Mouse (Mus musculus) midbrain, embryonic 14.5 days (tissue): ENCODE data around the gene Iqcd. TPM values are rescaled to one million over a fixed set of nuclear protein-coding genes. Genes with fewer than 3 reads are reported as not detected.

Experiments
- ATAC-seq: fragments of 200-750 bp; cut with Nextera tagmentation; 2 replicates; pipeline ENCODE4 v1.8.0; 2017; ENCODE audit warnings: moderate number of reproducible peaks, moderate library complexity; ENCODE audit not compliant: low FRiP score, low TSS enrichment
- DNase-seq: peaks from one replicate; pipeline ENCODE4 v3.0.0-alpha.2; 2015
- H3K27ac ChIP-seq: fragments of 300-500 bp; sonication (generic); replicated peaks from 2 replicates; pipeline ENCODE4 v1.5.1; 2014; ENCODE audit warnings: mild to moderate bottlenecking, low read depth, low read length, moderate library complexity
- H3K27me3 ChIP-seq: fragments of 300-500 bp; sonication (generic); 2 replicates; pipeline ENCODE4 v1.6.1; 2014; ENCODE audit warnings: low read length, control low read depth, mixed read lengths; ENCODE audit not compliant: control insufficient read depth, insufficient read depth
- H3K36me3 ChIP-seq: fragments of 300-500 bp; sonication (generic); 2 replicates; pipeline ENCODE4 v1.6.1; 2014; ENCODE audit warnings: low read length, control low read depth; ENCODE audit not compliant: control insufficient read depth, insufficient read depth
- H3K4me1 ChIP-seq: fragments of 300-500 bp; sonication (generic); 2 replicates; pipeline ENCODE4 v1.6.1; 2014; ENCODE audit warnings: mild to moderate bottlenecking, antibody characterized with exemption, low read length, control low read depth; ENCODE audit not compliant: control insufficient read depth, insufficient read depth
- H3K4me2 ChIP-seq: fragments of 300-500 bp; sonication (generic); 2 replicates; pipeline ENCODE4 v1.6.1; 2014; ENCODE audit warnings: mild to moderate bottlenecking, low read length, moderate library complexity
- H3K4me3 ChIP-seq: fragments of 300-500 bp; sonication (generic); replicated peaks from 2 replicates; pipeline ENCODE4 v1.5.1; 2014; ENCODE audit warnings: low read depth, low read length
- H3K9ac ChIP-seq: fragments of 300-500 bp; sonication (generic); replicated peaks from 2 replicates; pipeline ENCODE4 v1.6.1; 2014; ENCODE audit warnings: mild to moderate bottlenecking, low read length, moderate library complexity
- H3K9me3 ChIP-seq: fragments of 300-500 bp; sonication (generic); 2 replicates; pipeline ENCODE4 v1.6.1; 2016; ENCODE audit warnings: low read length, control low read depth, mixed read lengths; ENCODE audit not compliant: control insufficient read depth
- WGBS: fragments of 180-500 bp; shearing (Covaris S2); extraction: QIAGEN DNeasy Blood & Tissue Kit; methylation state at CpG from one replicate; pipeline ENCODE4 v1.1.7; 2014; 5-methylcytosine and 5-hydroxymethylcytosine counted together
- polyA plus RNA-seq: library from polyadenylated mRNA; unstranded; fragments of >200 nt; fragmentation: Nextera tagmentation; extraction: Ambion mirVana; gene quantifications from 2 replicates; pipeline ENCODE4 v1.2.1, GENCODE M21; 2014

Iqcd gene
- polyA plus RNA-seq, 1 experiment from 2014 or later: 1.7 TPM

GRCm38 (mm10) chr5:120622198-120622851, 33.5 kb downstream of the Iqcd start:
- Histone ChIP-seq H3K4me1 (no peaks in the 10 kb centered on the region), H3K4me2 (no peak overlapping the region), H3K9ac (no peak overlapping the region), H3K27me3 (no peaks in the 10 kb centered on the region), H3K9me3 (no peaks in the 10 kb centered on the region), H3K27ac (no peak overlapping the region), H3K4me3 (no peak overlapping the region), H3K36me3 (peaks cover 90% of the 10 kb centered on the region)
- DNase-seq (peak; percentile 35), ATAC-seq (no peak)
- 76% methylated on average over 5 of the region's 5 CpGs for WGBS

GRCm38 (mm10) chr5:120624427-120624826, 35.6 kb downstream of the Iqcd start:
- H3K36me3 ChIP-seq: peaks cover 80% of the 10 kb centered on the region
- H3K4me2 ChIP-seq: no peak overlapping the region
- DNase-seq (no peak), ATAC-seq (no peak)
- H3K27ac ChIP-seq: no peak overlapping the region
- H3K9me3 ChIP-seq: no peaks in the 10 kb centered on the region
- H3K9ac ChIP-seq: no peak overlapping the region
- no peaks in the 10 kb centered on the region for H3K27me3 ChIP-seq
- H3K4me1 ChIP-seq: no peaks in the 10 kb centered on the region
- 96% methylated on average over 10 of the region's 10 CpGs for WGBS
- no peak overlapping the region for H3K4me3 ChIP-seq

- Histone ChIP-seq H3K4me1 (no peaks in the 10 kb centered on the region), H3K9ac (no peak overlapping the region), H3K27ac (no peak overlapping the region), H3K4me2 (no peak overlapping the region), H3K4me3 (no peak overlapping the region), H3K9me3 (no peaks in the 10 kb centered on the region), H3K27me3 (no peaks in the 10 kb centered on the region; the same call in 1 of the 2 replicates), H3K36me3 (peaks cover 61% of the 10 kb centered on the region)
- WGBS: 37% methylated on average over 19 of the region's 19 CpGs
- DNase-seq (no peak), ATAC-seq (no peak)
Measured at GRCm38 (mm10) chr5:120626399-120626798, 37.6 kb downstream of the Iqcd start.

GRCm38 (mm10) chr5:120627515-120628300, 38.9 kb downstream of the Iqcd start:
- Histone ChIP-seq H3K27ac (no peak overlapping the region), H3K9ac (no peak overlapping the region), H3K4me3 (no peak overlapping the region), H3K36me3 (peaks cover 52% of the 10 kb centered on the region), H3K4me2 (no peak overlapping the region), H3K9me3 (0 out of 2 replicates have a peak, but pooled peaks cover 3% of the 10 kb centered on the region), H3K27me3 (no peaks in the 10 kb centered on the region; the same call in 1 of the 2 replicates), H3K4me1 (no peaks in the 10 kb centered on the region)
- ATAC-seq (no peak), DNase-seq (no peak)
- 72% methylated on average over 15 of the region's 15 CpGs for WGBS

GRCm38 (mm10) chr5:120628624-120629023, 39.8 kb downstream of the Iqcd start:
- H3K4me1 ChIP-seq: no peaks in the 10 kb centered on the region
- no peak overlapping the region for H3K9ac ChIP-seq
- no peak overlapping the region for H3K4me2 ChIP-seq
- H3K27ac ChIP-seq: no peak overlapping the region
- H3K9me3 ChIP-seq: 0 out of 2 replicates have a peak, but pooled peaks cover 3% of the 10 kb centered on the region
- DNase-seq (peak; percentile 58), ATAC-seq (no peak)
- peaks cover 44% of the 10 kb centered on the region for H3K36me3 ChIP-seq
- 71% methylated on average over 7 of the region's 7 CpGs for WGBS
- no peaks in the 10 kb centered on the region; the same call in 1 of the 2 replicates for H3K27me3 ChIP-seq
- no peak overlapping the region for H3K4me3 ChIP-seq

GRCm38 (mm10) chr5:120631128-120631527, 42.3 kb downstream of the Iqcd start:
- Histone ChIP-seq H3K27me3 (no peaks in the 10 kb centered on the region; the same call in 1 of the 2 replicates), H3K9ac (peak overlapping the region; percentile 36), H3K36me3 (peaks cover 19% of the 10 kb centered on the region), H3K4me1 (no peaks in the 10 kb centered on the region), H3K4me2 (peak overlapping the region; percentile 41), H3K4me3 (no peak overlapping the region), H3K9me3 (0 out of 2 replicates have a peak, but pooled peaks cover 3% of the 10 kb centered on the region), H3K27ac (no peak overlapping the region)
- WGBS: 7% methylated on average over 29 of the region's 29 CpGs
- peak; percentile 65 for DNase-seq
- ATAC-seq: no peak

- Histone ChIP-seq H3K4me3 (no peak overlapping the region), H3K36me3 (peaks cover 14% of the 10 kb centered on the region), H3K9ac (no peak overlapping the region), H3K4me1 (no peaks in the 10 kb centered on the region), H3K4me2 (no peak overlapping the region), H3K9me3 (0 out of 2 replicates have a peak, but pooled peaks cover 3% of the 10 kb centered on the region), H3K27ac (no peak overlapping the region), H3K27me3 (no peaks in the 10 kb centered on the region; the same call in 1 of the 2 replicates)
- 84% methylated on average over 5 of the region's 5 CpGs for WGBS
- DNase-seq: no peak
- no peak for ATAC-seq
Measured at GRCm38 (mm10) chr5:120631892-120632291, 43.1 kb downstream of the Iqcd start.

- WGBS: 52% methylated on average over 9 of the region's 9 CpGs
- Histone ChIP-seq H3K4me2 (no peak within 1 kb of the TSS), H3K27me3 (no peaks in the 10 kb centered on the region; the same call in 1 of the 2 replicates), H3K27ac (no peak within 1 kb of the TSS), H3K36me3 (no peaks in the 10 kb centered on the region), H3K9ac (no peak within 1 kb of the TSS), H3K9me3 (0 out of 2 replicates have a peak, but pooled peaks cover 3% of the 10 kb centered on the region), H3K4me1 (no peaks in the 10 kb centered on the region), H3K4me3 (no peak within 1 kb of the TSS)
- no peak for DNase-seq
- no peak for ATAC-seq
Measured at GRCm38 (mm10) chr5:120634131-120634530, 45.3 kb downstream of the Iqcd start, which contains the start of gene Cfap73. Gene Cfap73 (minus strand): TSS chr5:120634235.
